Mouse (Mus musculus): Measurements from ENCODE around the gene Ccr10. TPM values are rescaled to one million over a fixed set of nuclear protein-coding genes. Genes with fewer than 3 reads are reported as not detected.

The Ccr10 gene
- 0.38 TPM in 1 of 3 replicates, not detected in the others for total RNA-seq (2017)

GRCm38 (mm10) chr11:101174851-101175628 lies at the start of gene Ccr10:
Gene Ccr10, minus strand, starts transcription at chr11:101175443.
- no peak for ATAC-seq (replicated peaks; ENCODE audit: insufficient number of reproducible peaks, low FRiP score, low TSS enrichment, poor library complexity, severe bottlenecking)

DNA sequence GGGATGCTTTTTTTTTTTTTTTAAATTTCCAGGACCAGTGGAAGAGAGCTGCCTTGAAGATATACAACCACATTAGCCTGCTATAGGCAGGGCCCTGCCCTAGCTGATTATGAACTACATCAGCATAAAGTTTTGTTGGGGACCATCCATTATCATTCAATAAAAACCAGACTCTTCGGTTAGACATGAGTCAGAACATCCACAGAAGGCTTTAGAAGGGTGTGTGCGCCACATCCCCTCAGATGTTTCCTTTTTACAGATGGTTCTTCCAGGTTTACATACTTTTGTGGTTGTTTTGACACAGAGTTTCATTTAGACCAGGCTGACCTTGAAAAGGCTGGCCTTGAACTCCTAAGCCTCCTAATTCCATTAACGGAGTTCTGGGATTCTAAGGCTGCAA lies 49.1 kb upstream of the Ccr10 start:
- ATAC-seq (replicated peaks; ENCODE audit: insufficient number of reproducible peaks, low FRiP score, low TSS enrichment, poor library complexity, severe bottlenecking): no peak

DNA sequence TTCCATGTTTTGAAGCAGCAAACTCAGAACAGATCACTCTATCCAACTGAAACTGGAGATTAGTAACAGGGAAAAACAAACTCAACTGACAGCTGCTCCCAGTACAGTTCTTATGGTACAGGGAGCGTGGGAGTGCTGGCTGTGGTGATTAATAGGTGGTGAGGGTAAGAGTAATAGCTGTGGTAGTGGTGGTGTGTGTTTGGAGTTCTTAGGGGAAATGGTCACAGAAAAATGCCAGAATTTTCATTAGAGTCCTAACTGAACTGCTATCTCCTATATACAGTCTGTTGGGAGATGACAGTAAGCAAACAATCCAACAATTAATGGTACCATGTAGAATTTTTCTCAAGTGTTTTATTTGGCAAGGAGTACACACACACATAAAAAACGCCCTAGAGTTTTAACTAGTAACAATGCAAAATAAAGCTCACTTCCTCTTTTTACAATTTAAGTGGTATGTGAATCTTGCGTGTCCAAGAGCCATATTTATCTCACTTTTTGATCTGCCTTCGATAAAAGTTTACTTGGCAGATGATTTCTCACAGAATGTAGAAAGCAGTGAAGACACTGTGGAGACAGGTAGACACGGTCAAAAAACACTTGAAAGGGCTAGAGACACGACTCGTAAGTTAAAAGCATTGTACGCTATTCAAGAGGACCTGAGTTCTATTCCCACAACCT lies 46.2 kb upstream of the Ccr10 start:
- ATAC-seq (replicated peaks; ENCODE audit: insufficient number of reproducible peaks, low FRiP score, low TSS enrichment, poor library complexity, severe bottlenecking): no peak

- ATAC-seq (replicated peaks; ENCODE audit: insufficient number of reproducible peaks, low FRiP score, low TSS enrichment, poor library complexity, severe bottlenecking): no peak
Observed at GRCm38 (mm10) chr11:101220853-101221252, 45.6 kb upstream of the Ccr10 start.

- no peak for ATAC-seq (replicated peaks; ENCODE audit: insufficient number of reproducible peaks, low FRiP score, low TSS enrichment, poor library complexity, severe bottlenecking)
Observed at GRCm38 (mm10) chr11:101218436-101219055, 43.3 kb upstream of the Ccr10 start.

DNA sequence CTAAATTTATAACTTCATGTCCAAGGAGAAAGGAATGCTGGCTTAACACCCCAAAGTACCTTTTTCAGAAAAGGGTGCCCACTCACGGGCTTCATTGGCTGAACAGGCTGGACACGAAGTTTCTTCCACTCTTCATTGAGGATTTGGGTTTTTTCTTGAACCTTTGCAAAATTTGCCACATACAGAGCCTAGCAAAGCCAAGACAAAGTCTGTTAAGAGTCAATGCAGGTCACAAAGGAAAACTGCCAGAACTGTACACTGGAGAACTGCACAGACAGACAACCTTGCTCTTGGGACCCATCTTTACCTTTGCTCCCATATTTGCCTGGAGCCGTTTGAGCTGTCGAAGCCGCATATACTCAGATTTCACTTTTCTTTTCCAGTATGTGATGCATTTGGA lies 41.7 kb upstream of the Ccr10 start:
- no peak for ATAC-seq (replicated peaks; ENCODE audit: insufficient number of reproducible peaks, low FRiP score, low TSS enrichment, poor library complexity, severe bottlenecking)

GRCm38 (mm10) chr11:101211970-101212369 lies 36.7 kb upstream of the Ccr10 start:
- peak; percentile 87 for ATAC-seq (replicated peaks; ENCODE audit: insufficient number of reproducible peaks, low FRiP score, low TSS enrichment, poor library complexity, severe bottlenecking)

- no peak for ATAC-seq (replicated peaks; ENCODE audit: insufficient number of reproducible peaks, low FRiP score, low TSS enrichment, poor library complexity, severe bottlenecking)
Observed at GRCm38 (mm10) chr11:101200986-101201385, 25.7 kb upstream of the Ccr10 start.

- ATAC-seq (replicated peaks; ENCODE audit: insufficient number of reproducible peaks, low FRiP score, low TSS enrichment, poor library complexity, severe bottlenecking): no peak
Observed at GRCm38 (mm10) chr11:101199555-101199954, 24.3 kb upstream of the Ccr10 start.

GRCm38 (mm10) chr11:101196175-101196574 lies 20.9 kb upstream of the Ccr10 start:
- no peak for ATAC-seq (replicated peaks; ENCODE audit: insufficient number of reproducible peaks, low FRiP score, low TSS enrichment, poor library complexity, severe bottlenecking)

GRCm38 (mm10) chr11:101195571-101195970 lies 20.3 kb upstream of the Ccr10 start:
- ATAC-seq (replicated peaks; ENCODE audit: insufficient number of reproducible peaks, low FRiP score, low TSS enrichment, poor library complexity, severe bottlenecking): no peak

- ATAC-seq (replicated peaks; ENCODE audit: insufficient number of reproducible peaks, low FRiP score, low TSS enrichment, poor library complexity, severe bottlenecking): no peak
Observed at GRCm38 (mm10) chr11:101195101-101195500, 19.9 kb upstream of the Ccr10 start.

DNA sequence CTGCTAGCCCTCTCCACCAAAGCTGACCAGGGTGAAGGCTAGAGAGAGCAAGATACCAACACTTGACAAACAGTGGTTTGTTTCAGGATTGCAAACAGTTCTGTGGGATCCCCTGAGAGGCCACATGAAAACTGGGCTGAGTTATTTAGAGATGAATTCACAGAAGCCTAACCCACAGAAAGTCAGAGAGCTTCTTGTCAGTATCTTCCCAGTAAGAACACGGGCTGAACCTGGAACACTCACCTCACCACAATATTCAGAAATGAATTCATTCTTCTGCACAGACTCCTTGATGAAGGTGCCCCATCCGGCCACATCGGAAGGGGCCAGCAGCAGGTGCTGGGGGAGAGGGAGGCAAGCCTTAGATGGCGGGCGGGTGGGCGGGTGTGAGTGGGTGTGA lies 19.4 kb upstream of the Ccr10 start:
- no peak for ATAC-seq (replicated peaks; ENCODE audit: insufficient number of reproducible peaks, low FRiP score, low TSS enrichment, poor library complexity, severe bottlenecking)

GRCm38 (mm10) chr11:101194137-101194536 lies 18.9 kb upstream of the Ccr10 start:
- ATAC-seq (replicated peaks; ENCODE audit: insufficient number of reproducible peaks, low FRiP score, low TSS enrichment, poor library complexity, severe bottlenecking): no peak

- no peak for ATAC-seq (replicated peaks; ENCODE audit: insufficient number of reproducible peaks, low FRiP score, low TSS enrichment, poor library complexity, severe bottlenecking)
Observed at GRCm38 (mm10) chr11:101193076-101193475, 17.8 kb upstream of the Ccr10 start.

GRCm38 (mm10) chr11:101192646-101193045 lies 17.4 kb upstream of the Ccr10 start:
- ATAC-seq (replicated peaks; ENCODE audit: insufficient number of reproducible peaks, low FRiP score, low TSS enrichment, poor library complexity, severe bottlenecking): no peak

DNA sequence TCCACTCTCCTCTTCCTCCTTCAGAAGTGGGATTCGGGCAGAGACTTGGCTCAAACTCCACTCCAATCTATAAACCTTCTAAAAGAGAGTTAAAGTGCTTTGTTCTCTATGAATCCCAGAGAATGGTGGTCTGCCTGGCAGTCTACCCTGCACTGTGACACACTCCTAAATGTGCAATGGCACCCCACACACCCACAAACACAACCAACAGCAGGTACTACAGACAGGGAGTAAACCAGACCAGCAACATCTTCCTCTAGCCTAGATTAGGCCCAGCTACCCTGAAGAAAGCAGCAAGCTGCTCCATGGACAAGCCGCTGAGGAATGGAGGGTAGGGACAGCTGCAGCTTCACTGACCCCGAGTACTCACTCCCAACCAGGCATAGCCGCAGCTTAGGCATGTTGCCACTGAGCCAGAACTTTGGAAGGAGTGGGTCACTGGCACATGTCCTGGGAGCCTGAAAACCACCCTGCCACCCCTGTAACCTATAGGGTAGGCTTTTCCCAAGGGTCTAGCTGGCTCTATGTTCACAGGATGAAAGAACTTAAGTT lies 16.8 kb upstream of the Ccr10 start:
- no peak for ATAC-seq (replicated peaks; ENCODE audit: insufficient number of reproducible peaks, low FRiP score, low TSS enrichment, poor library complexity, severe bottlenecking)

DNA sequence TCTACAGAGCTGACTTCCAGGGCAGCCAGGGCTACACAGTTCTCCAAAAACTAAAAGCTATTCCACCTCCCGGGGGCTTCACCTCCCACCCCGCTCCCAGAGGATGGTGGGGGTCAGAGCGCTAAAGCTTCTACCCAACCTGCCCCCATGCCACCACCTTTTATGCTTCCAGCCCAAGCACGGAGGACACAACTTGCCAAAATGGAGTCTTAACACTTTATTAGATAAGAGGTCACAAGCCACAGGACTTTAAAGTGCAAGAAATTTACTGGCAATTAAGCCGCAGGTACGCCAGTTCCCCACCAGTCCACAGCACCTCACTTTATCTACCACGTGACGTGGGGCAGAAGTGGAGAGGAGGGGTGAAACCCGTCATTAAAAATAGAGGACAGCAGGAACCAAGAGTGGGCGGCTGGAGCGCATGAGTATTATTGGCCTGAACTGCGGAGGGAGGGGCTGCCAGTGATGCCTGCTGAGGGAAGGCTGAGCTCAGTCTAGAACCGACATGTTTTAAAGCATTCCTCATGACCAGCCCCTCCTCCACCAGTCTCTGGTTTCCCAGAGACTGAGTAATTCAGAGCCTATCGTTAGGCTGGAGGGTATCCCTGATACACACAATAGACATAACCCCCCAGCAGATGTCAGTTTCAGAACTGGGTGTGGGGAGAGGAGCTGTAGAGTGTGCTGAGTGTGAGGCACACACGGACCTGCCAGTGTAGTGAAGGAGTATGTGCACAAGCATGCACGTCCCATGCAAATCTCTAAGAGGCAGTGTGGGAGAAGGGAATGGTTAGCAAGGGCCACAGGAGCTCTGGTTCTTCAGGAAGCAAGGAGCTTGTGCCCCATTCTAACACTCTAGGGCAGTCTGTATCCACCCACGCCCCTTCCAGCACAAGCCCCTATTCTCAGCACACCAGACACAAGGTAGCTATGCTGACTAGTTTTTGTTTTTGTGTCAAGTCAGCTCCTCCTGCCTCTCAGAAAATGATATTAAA lies 16.0 kb upstream of the Ccr10 start:
- no peak for ATAC-seq (replicated peaks; ENCODE audit: insufficient number of reproducible peaks, low FRiP score, low TSS enrichment, poor library complexity, severe bottlenecking)
